Mouse (Mus musculus): ENCODE measurements around the gene Cbln1. TPM values are rescaled to one million over a fixed set of nuclear protein-coding genes. Genes with fewer than 3 reads are reported as not detected.

Cbln1 gene
- total and polyA plus RNA-seq, 3 experiments = not detected

- H3K36me3 ChIP-seq (replicated peaks in 1 of 2; ENCODE audit: control insufficient read depth in 1 of 2, insufficient read depth in 1 of 2, low read length in 1 of 2) = no peaks in the 10 kb centered on the region
- no peak overlapping the region for H3K4me3 ChIP-seq (replicated peaks in 1 of 3; ENCODE audit: low read depth in 2 of 3, low read length in 2 of 3, poor library complexity in 1 of 3)
- no peak for DNase-seq (ENCODE audit: extremely low read depth)
Observed at GRCm38 (mm10) chr8:87473314-87473713, 905 bp upstream of the Cbln1 start.

GRCm38 (mm10) chr8:87471603-87472270 is 672 bp downstream of the Cbln1 start:
- no peaks in the 10 kb centered on the region for H3K79me2 ChIP-seq (replicated peaks; ENCODE audit: control insufficient read depth, extremely low read depth, insufficient read depth, poor library complexity, severe bottlenecking)
- H3K4me2 ChIP-seq (ENCODE audit: insufficient read depth, low read depth, poor library complexity, severe bottlenecking) = no peak overlapping the region
- TF ChIP-seq SMC3 (IDR thresholded peaks at IDR 0.05; ENCODE audit: low read depth, low read length) (no peak), BHLHE40 (IDR thresholded peaks at IDR 0.05; ENCODE audit: low read depth, low read length) (no peak), UBTF (IDR thresholded peaks at IDR 0.05; ENCODE audit: low read depth, low read length) (no peak), TCF12 (IDR thresholded peaks at IDR 0.05; ENCODE audit: low read depth, low read length) (no peak), MYC (IDR thresholded peaks at IDR 0.05; ENCODE audit: low read depth, low read length) (no peak), KAT2A (IDR thresholded peaks at IDR 0.05; ENCODE audit: insufficient replicate concordance, low read length) (no peak), MAZ (IDR thresholded peaks at IDR 0.05; ENCODE audit: low read depth, low read length) (no peak), E2F4 (IDR thresholded peaks at IDR 0.05; ENCODE audit: insufficient replicate concordance, low read depth, low read length) (no peak), JUN (IDR thresholded peaks at IDR 0.05; ENCODE audit: insufficient read depth, low read depth, low read length) (no peak), USF2 (conservative IDR thresholded peaks at IDR 0.05; ENCODE audit: low read depth, low read length) (no peak), POLR2AphosphoS2 (IDR thresholded peaks at IDR 0.05; ENCODE audit: low read depth, low read length) (no peak), RAD21 (IDR thresholded peaks at IDR 0.05; ENCODE audit: low read depth, low read length) (no peak), TBP (conservative IDR thresholded peaks at IDR 0.05; ENCODE audit: low read depth, low read length) (no peak)
- no peaks in the 10 kb centered on the region for H3K4me1 ChIP-seq (ENCODE audit: control insufficient read depth in 1 of 2, insufficient read depth in 2 of 2)
- no peak overlapping the region for H3K27ac ChIP-seq (ENCODE audit: insufficient read depth, low read depth)
- DNase-seq (ENCODE audit: extremely low read depth) = no peak
- no peak overlapping the region for H3K9ac ChIP-seq (ENCODE audit: insufficient read depth, low read depth)
- H3K9me3 ChIP-seq (replicated peaks; ENCODE audit: low read length) = peaks cover 24% of the 10 kb centered on the region
- in situ Hi-C loops (cut with MboI; ENCODE audit: low pct_ligation_motif_present, low pct_unique_long_range_greater_than_20kb, low sequenced_read_pairs) (no loop called here), dilution Hi-C loops (cut with MboI; ENCODE audit: extremely low pct_ligation_motif_present, extremely low pct_unique_long_range_greater_than_20kb, low sequenced_read_pairs) (no loop called here)
- peaks cover 4% of the 10 kb centered on the region for H3K27me3 ChIP-seq (replicated peaks)
- no peaks in the 10 kb centered on the region for H3K36me3 ChIP-seq (replicated peaks in 1 of 2; ENCODE audit: control insufficient read depth in 1 of 2, insufficient read depth in 1 of 2, low read length in 1 of 2)
- H3K4me3 ChIP-seq (replicated peaks in 1 of 3; ENCODE audit: low read depth in 2 of 3, low read length in 2 of 3, poor library complexity in 1 of 3) = no peak overlapping the region

More at GRCm38 (mm10) chr8:87473314-87473713, 905 bp upstream of the Cbln1 start:
- H3K9me3 ChIP-seq (replicated peaks; ENCODE audit: low read length) = peaks cover 24% of the 10 kb centered on the region
- dilution Hi-C loops (cut with MboI; ENCODE audit: extremely low pct_ligation_motif_present, extremely low pct_unique_long_range_greater_than_20kb, low sequenced_read_pairs) (no loop called here), in situ Hi-C loops (cut with MboI; ENCODE audit: low pct_ligation_motif_present, low pct_unique_long_range_greater_than_20kb, low sequenced_read_pairs) (no loop called here)
- no peaks in the 10 kb centered on the region for H3K79me2 ChIP-seq (replicated peaks; ENCODE audit: control insufficient read depth, extremely low read depth, insufficient read depth, poor library complexity, severe bottlenecking)
- no peak overlapping the region for H3K27ac ChIP-seq (ENCODE audit: insufficient read depth, low read depth)
- H3K9ac ChIP-seq (ENCODE audit: insufficient read depth, low read depth) = no peak overlapping the region
- TF ChIP-seq MAFK (IDR thresholded peaks at IDR 0.05; ENCODE audit: insufficient replicate concordance, low read length) (no peak), NELFE (IDR thresholded peaks at IDR 0.05; ENCODE audit: low read depth, low read length) (no peak), POLR2A (IDR thresholded peaks at IDR 0.05; ENCODE audit: low read depth, low read length) (no peak), ZNF384 (IDR thresholded peaks at IDR 0.05; ENCODE audit: low read depth, low read length) (no peak), CHD1 (IDR thresholded peaks at IDR 0.05; ENCODE audit: low read depth, low read length) (no peak), BHLHE40 (IDR thresholded peaks at IDR 0.05; ENCODE audit: low read depth, low read length) (no peak), MYC (IDR thresholded peaks at IDR 0.05; ENCODE audit: low read depth, low read length) (no peak), MXI1 (IDR thresholded peaks at IDR 0.05; ENCODE audit: low read depth, low read length) (no peak), ZKSCAN1 (IDR thresholded peaks at IDR 0.05; ENCODE audit: borderline replicate concordance, low read depth, low read length) (no peak), ELF1 (IDR thresholded peaks at IDR 0.05; ENCODE audit: low read depth, low read length) (no peak), SMC3 (IDR thresholded peaks at IDR 0.05; ENCODE audit: low read depth, low read length) (no peak), TCF12 (IDR thresholded peaks at IDR 0.05; ENCODE audit: low read depth, low read length) (no peak), NRF1 (IDR thresholded peaks at IDR 0.05; ENCODE audit: low read depth, low read length) (no peak), UBTF (IDR thresholded peaks at IDR 0.05; ENCODE audit: low read depth, low read length) (no peak), GABPA (IDR thresholded peaks at IDR 0.05; ENCODE audit: insufficient replicate concordance, low read depth, low read length) (no peak), MAZ (IDR thresholded peaks at IDR 0.05; ENCODE audit: low read depth, low read length) (no peak), USF2 (conservative IDR thresholded peaks at IDR 0.05; ENCODE audit: low read depth, low read length) (no peak), RCOR1 (conservative IDR thresholded peaks at IDR 0.05; ENCODE audit: low read depth, low read length) (no peak)
- no peaks in the 10 kb centered on the region for H3K4me1 ChIP-seq (ENCODE audit: control insufficient read depth in 1 of 2, insufficient read depth in 2 of 2)
- no peak overlapping the region for H3K4me2 ChIP-seq (ENCODE audit: insufficient read depth, low read depth, poor library complexity, severe bottlenecking)
- H3K27me3 ChIP-seq (replicated peaks) = peaks cover 8% of the 10 kb centered on the region
